Mouse (Mus musculus): Measurements from ENCODE around the gene Mogat1. TPM values are rescaled to one million over a fixed set of nuclear protein-coding genes. Genes with fewer than 3 reads are reported as not detected.
"Not testable (repeated sequence)": the region's sequence is repeated elsewhere in the genome, so short reads cannot be mapped to it uniquely, and the experiment has no call there.

The Mogat1 gene
- polyA plus RNA-seq, 2 experiments from 2014 or later: not detected

- ATAC-seq: peak; percentile 91
Measured at GRCm38 (mm10) chr1:78537494-78538010, 26.8 kb downstream of the Mogat1 start.

- peak; percentile 36 for ATAC-seq
Measured at GRCm38 (mm10) chr1:78538396-78538795, 27.6 kb downstream of the Mogat1 start.

- no peak for ATAC-seq
Measured at GRCm38 (mm10) chr1:78539166-78539565, 28.4 kb downstream of the Mogat1 start.

- not testable (repeated sequence) for ATAC-seq
Measured at GRCm38 (mm10) chr1:78543631-78544030, 32.8 kb downstream of the Mogat1 start.

GRCm38 (mm10) chr1:78546258-78546657 lies 35.5 kb downstream of the Mogat1 start:
- no peak for ATAC-seq

GRCm38 (mm10) chr1:78548961-78549360 lies 38.2 kb downstream of the Mogat1 start:
- ATAC-seq: no peak

- ATAC-seq: no peak
Measured at GRCm38 (mm10) chr1:78554012-78554666, 43.3 kb downstream of the Mogat1 start.

- no peak for ATAC-seq
Measured at GRCm38 (mm10) chr1:78566963-78567362, 56.2 kb downstream of the Mogat1 start.

- no peak for ATAC-seq
Measured at GRCm38 (mm10) chr1:78567421-78567820, 56.6 kb downstream of the Mogat1 start.

- ATAC-seq: no peak
Measured at GRCm38 (mm10) chr1:78567834-78568507, 57.2 kb downstream of the Mogat1 start.

- no peak for ATAC-seq
Measured at GRCm38 (mm10) chr1:78569617-78570016, 58.8 kb downstream of the Mogat1 start.

GRCm38 (mm10) chr1:78585080-78585479 lies 74.3 kb downstream of the Mogat1 start:
- ATAC-seq: no peak

GRCm38 (mm10) chr1:78586986-78587385 lies 76.2 kb downstream of the Mogat1 start:
- no peak for ATAC-seq

Other genes with a start within 250 kb of the Mogat1 start
- gene Sgpp2, start 200.6 kb upstream of the Mogat1 start, polyA plus RNA-seq (2017; shearing (Covaris generic)): 1 to 10 TPM in 1 of 2 experiments, under 1 TPM in 1; 0.87 to 2.0 TPM
- gene Farsb, start 22.1 kb upstream of the Mogat1 start, polyA plus RNA-seq (2017; shearing (Covaris generic)): 10 to 100 TPM; 64.1 to 76.8 TPM
- under 1 TPM in 1 of 2 experiments, not detected in 1; 0.11 TPM for gene BC035947, start 1.2 kb downstream of the Mogat1 start, polyA plus RNA-seq (2017; shearing (Covaris generic))
- 1 to 10 TPM; 3.8 to 4.7 TPM for gene Acsl3, start 146.8 kb downstream of the Mogat1 start, polyA plus RNA-seq (2017; shearing (Covaris generic))
- under 1 TPM; 0.65 to 0.87 TPM for gene Utp14b, start 147.0 kb downstream of the Mogat1 start, polyA plus RNA-seq (2017; shearing (Covaris generic))

All from CD4-positive, CD25-positive, alpha-beta regulatory T cell, adult 4 months (primary cell).